4 mouse cellular contexts compared by ENCODE assay signal in genomic region chr1:123133891-123134290, GRCm38 (mm10).
A peak's percentile ranks its signal among the peaks of the same experiment; 100 is the strongest.
DNase-seq lines count a peak whose midpoint lies in the region.
"Not testable (repeated sequence)": the region's sequence is repeated elsewhere in the genome, so short reads cannot be mapped to it uniquely, and the experiment has no call there.

No protein-coding gene starts in this region.

- in situ Hi-C loops in ES-E14 (cut with MboI; ENCODE audit: low sequenced_read_pairs in 2 of 2, unreplicated experiment in 2 of 2), result not testable (repeated sequence)

- H3K36me3 ChIP-seq in ES-E14 (ENCODE audit: control insufficient read depth, insufficient read depth, low read length, poor library complexity, severe bottlenecking), result not testable (repeated sequence)

- not testable (repeated sequence) for H3K9me3 ChIP-seq in ES-E14 (ENCODE audit: control insufficient read depth, insufficient read depth, low read depth, low read length)

- DNase-seq in ES-CJ7 (ENCODE audit: low read depth, low spot score) (peak; percentile 28), ES-E14 (ENCODE audit: low read depth, low spot score) (peak; percentile 11), R1 (ENCODE audit: low read depth, low spot score) (peak; percentile 57), ZHBTc4 (ENCODE audit: low read depth, low spot score) (peak; percentile 66)

- not testable (repeated sequence) for H3K9ac ChIP-seq in ES-E14 (ENCODE audit: insufficient read depth, low read depth, low read length, poor library complexity, severe bottlenecking)

- H3K4me3 ChIP-seq in ES-E14 (ENCODE audit: insufficient read depth in 1 of 2, low read depth in 1 of 2, low read length in 2 of 2, poor library complexity in 1 of 2, severe bottlenecking in 1 of 2), result not testable (repeated sequence)

- not testable (repeated sequence) for H3K4me1 ChIP-seq in ES-E14 (ENCODE audit: control insufficient read depth in 2 of 2, insufficient read depth in 2 of 2, low read length in 2 of 2, poor library complexity in 1 of 2)

- H3K27ac ChIP-seq in ES-E14 (ENCODE audit: insufficient read depth, low read depth, low read length, poor library complexity, severe bottlenecking), result not testable (repeated sequence)

Comparison
In these comparisons a context has a peak if more than half of its experiments do, and no peak if none do; other contexts are left out.
1. DNase-seq: peak in every context shown above with its lines; median percentile 66 in ZHBTc4; 57 in R1; 28 in ES-CJ7; 11 in ES-E14.